Mouse (Mus musculus) cerebellum, adult 2 months (tissue): ENCODE measurements at regions not wholly inside any gene's neighbourhood (a gene's known extent, or its start where the extent isn't known, plus 50 kb on each side); places are given as distances from the start of the nearest gene placed in this dataset.

Experiments
- DNase-seq, 2 experiments: peaks; one replicate each; pipeline ENCODE4 v3.0.0; 2021
- H3K27ac ChIP-seq: fragments of 200-500 bp; 2 replicates; pipeline ENCODE4 v1.5.1; 2012; ENCODE audit warnings: low read length, control low read depth, inconsistent platforms; ENCODE audit not compliant: insufficient read depth
- H3K27me3 ChIP-seq: fragments of 200-500 bp; 2 replicates; pipeline ENCODE4 v1.6.1; 2012; ENCODE audit warnings: inconsistent platforms, mild to moderate bottlenecking, low read length, moderate library complexity; ENCODE audit not compliant: control insufficient read depth, insufficient read depth
- H3K4me1 ChIP-seq: fragments of 200-500 bp; 2 replicates; pipeline ENCODE4 v1.6.1; 2011; ENCODE audit warnings: low read length; ENCODE audit not compliant: control insufficient read depth, insufficient read depth
- H3K4me3 ChIP-seq: fragments of 200-500 bp; replicated peaks from 2 replicates; pipeline ENCODE3; 2011; ENCODE audit warnings: mild to moderate bottlenecking, low read depth, low read length, control low read depth; ENCODE audit not compliant: insufficient read depth
- CTCF ChIP-seq: fragments of 200-500 bp; IDR thresholded peaks from 2 replicates; pipeline ENCODE4 v1.5.1; 2011; ENCODE audit warnings: low read depth, mild to moderate bottlenecking, control low read depth, low read length, moderate library complexity, borderline replicate concordance; ENCODE audit not compliant: insufficient read depth
- POLR2A ChIP-seq: fragments of 200-500 bp; IDR thresholded peaks from 2 replicates; pipeline ENCODE4 v1.6.1; 2011; ENCODE audit warnings: low read length, control low read depth, borderline replicate concordance; ENCODE audit not compliant: insufficient read depth
- WGBS: fragments of 180-500 bp; shearing (Covaris S2); methylation state at CpG from one replicate; pipeline ENCODE4 v1.1.7; 2018; 5-methylcytosine and 5-hydroxymethylcytosine counted together

GRCm38 (mm10) chr6:135525841-135526327, 163.5 kb downstream of the Emp1 start:
- no peaks in the 10 kb centered on the region for H3K27me3 ChIP-seq
- H3K27ac ChIP-seq: no peak overlapping the region
- no peak overlapping the region for H3K4me3 ChIP-seq
- 29% methylated on average over 5 of the region's 5 CpGs for WGBS
- no peak for TF ChIP-seq CTCF
- TF ChIP-seq POLR2A: no peak
- DNase-seq: peak; percentile 33 to 39
- H3K4me1 ChIP-seq: peaks cover 10% of the 10 kb centered on the region; the same call in 1 of the 2 replicates

- Histone ChIP-seq H3K27me3 (no peaks in the 10 kb centered on the region), H3K4me1 (peaks cover 10% of the 10 kb centered on the region; the same call in 1 of the 2 replicates), H3K4me3 (peak overlapping the region; percentile 58), H3K27ac (no peak overlapping the region)
- WGBS: 11% methylated on average over 24 of the region's 24 CpGs
- no peak for TF ChIP-seq POLR2A
- TF ChIP-seq CTCF: no peak
- DNase-seq: peak; percentile 57 to 66
Observed at GRCm38 (mm10) chr6:135526460-135527160, 164.3 kb downstream of the Emp1 start.

- WGBS: 95% methylated on average over 4 of the region's 4 CpGs
Observed at GRCm38 (mm10) chr6:135527879-135528278, 165.5 kb downstream of the Emp1 start.

DNA sequence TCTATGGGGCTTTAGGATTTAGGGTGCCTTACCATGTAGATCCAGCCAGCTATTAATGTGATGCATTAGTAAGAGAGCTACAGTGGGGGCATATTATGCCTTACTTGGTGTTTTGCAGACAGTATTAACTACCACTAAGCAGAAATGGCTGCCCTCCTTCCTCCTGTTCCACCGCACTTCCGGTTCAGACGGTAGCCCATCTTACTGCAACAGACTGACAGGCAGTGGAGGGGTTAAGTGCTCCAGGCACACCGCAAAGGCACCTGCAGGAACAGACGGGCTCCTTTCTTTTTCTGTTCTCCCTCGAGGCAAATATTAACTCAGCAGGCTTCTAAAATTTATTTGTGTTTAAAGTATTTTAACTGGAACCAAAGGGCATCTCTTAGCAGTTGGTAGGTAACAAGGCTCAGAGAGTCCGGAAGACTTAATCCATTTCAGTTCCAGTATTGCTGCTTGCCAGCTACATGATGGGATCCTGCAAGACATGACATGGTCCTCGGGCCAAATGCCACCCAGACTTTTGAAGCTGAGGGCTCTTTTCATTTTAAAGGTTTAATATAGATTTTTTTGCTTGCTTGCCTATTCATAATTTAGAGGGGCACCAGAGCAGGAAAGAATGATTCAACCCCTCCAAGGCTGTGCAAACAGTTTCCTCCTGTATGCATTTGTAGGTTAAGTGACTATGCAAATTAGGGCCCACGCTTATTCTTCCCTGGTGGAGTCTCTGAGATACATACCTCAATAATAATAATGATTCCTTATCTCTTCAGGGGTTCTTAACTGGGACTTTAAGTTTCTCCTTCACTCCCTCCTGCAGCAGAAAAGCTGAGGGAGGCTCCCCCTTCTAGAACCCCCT, 177.7 kb downstream of the Emp1 start:
- TF ChIP-seq POLR2A: no peak
- no peak for TF ChIP-seq CTCF
- no peak for DNase-seq
- H3K4me3 ChIP-seq: no peak overlapping the region
- H3K27ac ChIP-seq: no peak overlapping the region
- no peaks in the 10 kb centered on the region for H3K4me1 ChIP-seq
- H3K27me3 ChIP-seq: no peaks in the 10 kb centered on the region
- WGBS: 18% methylated on average over 9 of the region's 9 CpGs

More at GRCm38 (mm10) chr6:135527879-135528278, 165.5 kb downstream of the Emp1 start:
- TF ChIP-seq POLR2A (no peak), CTCF (no peak)
- no peaks in the 10 kb centered on the region for H3K27me3 ChIP-seq
- peaks cover 10% of the 10 kb centered on the region; the same call in 1 of the 2 replicates for H3K4me1 ChIP-seq
- no peak overlapping the region for H3K27ac ChIP-seq
- no peak for DNase-seq
- no peak overlapping the region for H3K4me3 ChIP-seq

DNA sequence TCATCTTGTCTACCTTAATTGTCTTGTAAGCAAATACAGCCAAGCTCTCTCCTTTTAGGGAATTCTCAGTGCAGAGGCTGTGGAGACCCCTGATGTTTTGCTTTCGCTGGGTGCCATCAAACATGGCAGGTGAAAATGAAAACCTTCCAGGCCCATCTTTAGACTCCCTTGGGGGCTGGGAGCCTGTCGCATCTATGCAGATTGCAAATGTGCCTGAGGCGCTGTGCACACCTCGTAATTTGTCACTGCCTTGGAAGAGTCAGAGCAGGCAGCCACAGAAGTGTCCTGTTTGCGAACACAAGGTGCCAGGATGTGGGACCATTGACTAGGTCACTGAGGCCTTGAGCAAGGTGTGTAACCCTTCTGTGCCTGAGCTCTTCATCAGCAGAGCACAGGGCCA, 179.2 kb downstream of the Emp1 start:
- DNase-seq: no peak
- no peaks in the 10 kb centered on the region; the same call in 1 of the 2 replicates for H3K27me3 ChIP-seq
- H3K4me3 ChIP-seq: no peak overlapping the region
- no peak overlapping the region for H3K27ac ChIP-seq
- no peaks in the 10 kb centered on the region for H3K4me1 ChIP-seq
- TF ChIP-seq POLR2A (no peak), CTCF (no peak)
- WGBS: 93% methylated on average over 5 of the region's 5 CpGs

- no peak for DNase-seq
- no peak overlapping the region for H3K4me3 ChIP-seq
- no peaks in the 10 kb centered on the region for H3K4me1 ChIP-seq
- H3K27me3 ChIP-seq: no peaks in the 10 kb centered on the region; the same call in 1 of the 2 replicates
- WGBS: 87% methylated on average over 5 of the region's 5 CpGs
- H3K27ac ChIP-seq: no peak overlapping the region
- TF ChIP-seq POLR2A (no peak), CTCF (no peak)
Observed at GRCm38 (mm10) chr6:135542356-135542755, 180.0 kb downstream of the Emp1 start.

DNA sequence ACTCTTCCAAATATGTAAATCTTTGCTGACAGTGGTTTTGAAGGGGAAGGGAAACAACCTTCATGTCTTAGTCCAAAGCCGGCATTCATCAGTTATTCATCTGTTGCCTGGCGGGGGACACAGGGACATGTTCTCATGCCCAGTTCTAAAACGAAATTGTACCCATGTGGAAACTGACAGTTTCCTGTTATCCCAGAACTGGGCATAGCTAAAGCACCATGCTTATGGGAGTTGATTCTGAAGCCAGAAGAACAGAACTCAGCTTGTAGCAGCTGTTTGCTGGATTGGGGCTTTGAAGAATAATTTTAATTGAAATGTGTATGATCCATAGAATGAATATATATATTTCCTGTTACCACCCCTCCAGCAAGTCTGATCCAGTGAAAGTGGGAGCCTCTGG, 181.0 kb downstream of the Emp1 start:
- no peak for DNase-seq
- TF ChIP-seq CTCF (no peak), POLR2A (no peak)
- WGBS: 38% methylated on average over 3 of the region's 3 CpGs
- no peak overlapping the region for H3K4me3 ChIP-seq
- H3K27me3 ChIP-seq: no peaks in the 10 kb centered on the region; the same call in 1 of the 2 replicates
- H3K27ac ChIP-seq: no peak overlapping the region
- no peaks in the 10 kb centered on the region for H3K4me1 ChIP-seq

DNA sequence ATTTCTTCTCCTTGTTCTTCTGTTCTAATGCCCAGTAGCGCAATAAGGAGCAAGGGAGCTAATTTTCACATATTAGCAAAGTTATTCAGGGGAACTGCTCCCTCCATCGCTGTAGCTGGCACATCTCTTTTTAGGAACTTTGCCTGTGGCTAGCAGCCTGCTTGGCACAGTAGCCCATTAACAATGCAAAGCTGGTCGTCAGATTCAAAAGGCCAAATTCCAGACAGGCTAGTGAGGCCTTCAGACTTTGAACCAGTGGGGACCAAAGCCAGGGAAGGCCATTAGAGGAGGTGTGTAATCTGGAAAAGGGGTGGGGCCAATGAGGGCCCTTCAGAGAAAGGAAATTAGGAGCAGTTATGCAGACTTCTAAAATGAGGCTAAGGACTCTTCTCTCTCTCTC, 181.5 kb downstream of the Emp1 start:
- WGBS: 42% methylated on average over 3 of the region's 3 CpGs
- H3K27ac ChIP-seq: no peak overlapping the region
- no peaks in the 10 kb centered on the region for H3K4me1 ChIP-seq
- H3K4me3 ChIP-seq: no peak overlapping the region
- DNase-seq: peak in 1 of 2 experiments; percentile 20
- TF ChIP-seq POLR2A: no peak
- no peaks in the 10 kb centered on the region; the same call in 1 of the 2 replicates for H3K27me3 ChIP-seq
